In genomic region chr10:43481179-43481578, GRCm38 (mm10) we compare ENCODE assay signal across 11 mouse cellular contexts. TPM values are rescaled to one million over a fixed set of nuclear protein-coding genes. Genes with fewer than 3 reads are reported as not detected.
A peak's percentile ranks its signal among the peaks of the same experiment; 100 is the strongest.
DNase-seq lines count a peak whose midpoint lies in the region; ATAC-seq and TF ChIP-seq lines count a peak whose summit lies in the region.
"Had no signal": no experiment of that assay in that cellular context is flagged by ENCODE, and none has a peak within 500 bp of the region (broad histone marks: within the 10 kb centered on the region; RNA-seq: fewer than 3 reads in every experiment).

No protein-coding gene starts in this region.

- H3K27ac ChIP-seq in kidney, embryonic 16.5 days (ENCODE audit: low read length), result no peak overlapping the region
- H3K27ac ChIP-seq in MEL (ENCODE audit: control insufficient read depth, low read depth, low read length), result no peak overlapping the region
- no peak overlapping the region for H3K27ac ChIP-seq in forebrain, embryonic 12.5 days
- no peak overlapping the region for H3K27ac ChIP-seq in liver, embryonic 14.5 days
- H3K27ac ChIP-seq: embryonic facial prominence, embryonic 12.5 days; intestine, embryonic 15.5 days had no signal

- no peak for DNase-seq in kidney, postnatal 25 days
- peak; percentile 14 for DNase-seq in MEL (ENCODE audit: low read depth, low spot score)
- DNase-seq in liver, embryonic 14.5 days (ENCODE audit: low read depth in 3 of 3, low spot score in 3 of 3), result no peak
- no peak for DNase-seq in T-cell, adult 2 months (ENCODE audit: low spot score)
- DNase-seq in heart, postnatal 10 days, result no peak
- DNase-seq: cerebellum, adult 9-11 months; lung, postnatal 14 days had no signal

- no peak for TF ChIP-seq EP300 in MEL (IDR thresholded peaks at IDR 0.05; ENCODE audit: low read depth in 1 of 2, low read length in 2 of 2)
- TF ChIP-seq EP300 in liver, embryonic 14.5 days (IDR thresholded peaks at IDR 0.05; ENCODE audit: low read depth), result no peak

- peaks cover 57% of the 10 kb centered on the region for H3K79me2 ChIP-seq in MEL (ENCODE audit: control insufficient read depth, insufficient read depth, low read length, poor library complexity)

- no peaks in the 10 kb centered on the region for H3K27me3 ChIP-seq in kidney, embryonic 16.5 days (ENCODE audit: insufficient read depth, low read length)
- no peaks in the 10 kb centered on the region for H3K27me3 ChIP-seq in MEL (ENCODE audit: control insufficient read depth in 1 of 2, insufficient read depth in 2 of 2, low read length in 2 of 2)
- no peaks in the 10 kb centered on the region for H3K27me3 ChIP-seq in forebrain, embryonic 12.5 days
- no peaks in the 10 kb centered on the region for H3K27me3 ChIP-seq in liver, embryonic 14.5 days (ENCODE audit: control insufficient read depth, insufficient read depth, low read length)
- H3K27me3 ChIP-seq: embryonic facial prominence, embryonic 12.5 days; intestine, embryonic 15.5 days had no signal

- intact Hi-C loops in heart, postnatal 10 days (cut with DNase I), result no loop called here

- H3K36me3 ChIP-seq in kidney, embryonic 16.5 days (ENCODE audit: insufficient read depth, low read length), result no peaks in the 10 kb centered on the region
- H3K36me3 ChIP-seq in MEL (ENCODE audit: control insufficient read depth in 1 of 2, insufficient read depth in 2 of 2, low read length in 2 of 2), result peaks cover 0 to 15% of the 10 kb centered on the region in 2 experiments; a peak in 2 of 4 replicates
- H3K36me3 ChIP-seq in forebrain, embryonic 12.5 days (replicated peaks), result no peaks in the 10 kb centered on the region
- no peaks in the 10 kb centered on the region for H3K36me3 ChIP-seq in liver, embryonic 14.5 days (replicated peaks; ENCODE audit: control insufficient read depth, insufficient read depth, low read depth)
- H3K36me3 ChIP-seq: embryonic facial prominence, embryonic 12.5 days; intestine, embryonic 15.5 days had no signal

- TF ChIP-seq POLR2A in MEL (IDR thresholded peaks at IDR 0.05; ENCODE audit: control insufficient read depth in 1 of 2, insufficient read depth in 1 of 2, low read depth in 1 of 2, low read length in 2 of 2, poor library complexity in 1 of 2), result no peak

- ATAC-seq in kidney, embryonic 16.5 days (ENCODE audit: low FRiP score, low TSS enrichment), result no peak
- no peak for ATAC-seq in forebrain, embryonic 12.5 days (ENCODE audit: low FRiP score)
- ATAC-seq in liver, embryonic 14.5 days (ENCODE audit: insufficient read depth), result no peak
- ATAC-seq: intestine, embryonic 15.5 days had no signal

- WGBS in kidney, embryonic 16.5 days, result 38% methylated on average over 4 of the region's 4 CpGs
- WGBS in forebrain, embryonic 12.5 days, result 35% methylated on average over 4 of the region's 4 CpGs
- WGBS in liver, embryonic 14.5 days (ENCODE audit: insufficient replicate concordance), result 31% methylated on average over 4 of the region's 4 CpGs

- no peak for TF ChIP-seq RAD21 in MEL (IDR thresholded peaks at IDR 0.05; ENCODE audit: low read depth, low read length)

- no peak for TF ChIP-seq CTCF in MEL (IDR thresholded peaks at IDR 0.05 in 2 of 3, conservative IDR thresholded peaks at IDR 0.05 in 1 of 3; ENCODE audit: control insufficient read depth in 1 of 3, insufficient read depth in 1 of 3, low read depth in 2 of 3, low read length in 3 of 3, poor library complexity in 1 of 3, severe bottlenecking in 1 of 3)
- 0 out of 2 replicates have a peak, but pooled peaks have one; percentile 11 for TF ChIP-seq CTCF in liver, embryonic 14.5 days (IDR thresholded peaks at IDR 0.05; ENCODE audit: low read depth)

- H3K9me3 ChIP-seq in kidney, embryonic 16.5 days (ENCODE audit: low read length), result no peaks in the 10 kb centered on the region
- no peaks in the 10 kb centered on the region for H3K9me3 ChIP-seq in MEL (replicated peaks; ENCODE audit: insufficient read depth, low read length)
- no peaks in the 10 kb centered on the region for H3K9me3 ChIP-seq in forebrain, embryonic 12.5 days
- H3K9me3 ChIP-seq in liver, embryonic 14.5 days (ENCODE audit: control insufficient read depth, low read length), result no peaks in the 10 kb centered on the region
- H3K9me3 ChIP-seq: embryonic facial prominence, embryonic 12.5 days; intestine, embryonic 15.5 days had no signal

- no peak overlapping the region for H3K9ac ChIP-seq in kidney, embryonic 16.5 days (replicated peaks; ENCODE audit: low read length)
- H3K9ac ChIP-seq in MEL (ENCODE audit: control insufficient read depth, low read depth, low read length, poor library complexity, severe bottlenecking), result peak overlapping the region; percentile 17; the same call in 1 of the 2 replicates
- H3K9ac ChIP-seq in forebrain, embryonic 12.5 days, result no peak overlapping the region
- H3K9ac ChIP-seq in liver, embryonic 14.5 days (replicated peaks), result no peak overlapping the region; the same call in 1 of the 2 replicates

- H3K4me1 ChIP-seq in kidney, embryonic 16.5 days (ENCODE audit: insufficient read depth, low read length), result peaks cover 35% of the 10 kb centered on the region
- H3K4me1 ChIP-seq in MEL (ENCODE audit: control insufficient read depth in 1 of 2, insufficient read depth in 2 of 2, low read length in 2 of 2), result peaks cover 5 to 16% of the 10 kb centered on the region in 2 experiments; a peak in 3 of 4 replicates
- peaks cover 52% of the 10 kb centered on the region for H3K4me1 ChIP-seq in forebrain, embryonic 12.5 days
- H3K4me1 ChIP-seq in liver, embryonic 14.5 days (replicated peaks; ENCODE audit: control insufficient read depth in 2 of 2, insufficient read depth in 2 of 2, low read length in 1 of 2), result peaks cover 14 to 28% of the 10 kb centered on the region in 2 experiments

- H3K4me2 ChIP-seq in kidney, embryonic 16.5 days (replicated peaks; ENCODE audit: low read depth, low read length), result 0 out of 2 replicates have a peak overlapping the region, but pooled peaks have one; percentile 88
- peak overlapping the region; percentile 93; the same call in 1 of the 2 replicates for H3K4me2 ChIP-seq in forebrain, embryonic 12.5 days
- H3K4me2 ChIP-seq in liver, embryonic 14.5 days (ENCODE audit: low read depth), result peak overlapping the region; percentile 93

- H3K4me3 ChIP-seq in kidney, embryonic 16.5 days (ENCODE audit: low read length), result no peak overlapping the region
- H3K4me3 ChIP-seq in MEL (ENCODE audit: control insufficient read depth in 1 of 2, insufficient read depth in 1 of 2, low read depth in 2 of 2, low read length in 2 of 2), result no peak overlapping the region
- H3K4me3 ChIP-seq in forebrain, embryonic 12.5 days (replicated peaks), result no peak overlapping the region
- H3K4me3 ChIP-seq in liver, embryonic 14.5 days (ENCODE audit: insufficient read depth in 1 of 2, low read depth in 2 of 2, low read length in 2 of 2), result no peak overlapping the region

TF ChIP-seq in MEL, 35 proteins besides CTCF, POLR2A, EP300 and RAD21 (continues in another document):
- TF ChIP-seq TBP (IDR thresholded peaks at IDR 0.05; ENCODE audit: low read depth, low read length), result no peak
- TF ChIP-seq MXI1 (IDR thresholded peaks at IDR 0.05; ENCODE audit: low read depth, low read length), result no peak
- no peak for TF ChIP-seq MYB (IDR thresholded peaks at IDR 0.05; ENCODE audit: low read depth, low read length)
- TF ChIP-seq MAZ (IDR thresholded peaks at IDR 0.05; ENCODE audit: low read depth, low read length), result no peak
- TF ChIP-seq ZKSCAN1 (IDR thresholded peaks at IDR 0.05; ENCODE audit: low read depth, low read length), result no peak
- no peak for TF ChIP-seq UBTF (IDR thresholded peaks at IDR 0.05; ENCODE audit: borderline replicate concordance, insufficient read depth, low read depth, low read length)
- no peak for TF ChIP-seq USF2 (IDR thresholded peaks at IDR 0.05; ENCODE audit: borderline replicate concordance in 1 of 2, insufficient read depth in 1 of 2, low read depth in 1 of 2, low read length in 2 of 2)
- no peak for TF ChIP-seq RCOR1 (IDR thresholded peaks at IDR 0.05; ENCODE audit: low read depth, low read length)
- TF ChIP-seq MAX (IDR thresholded peaks at IDR 0.05; ENCODE audit: low read length), result no peak
- TF ChIP-seq GATA1 (IDR thresholded peaks at IDR 0.05; ENCODE audit: low read depth, low read length), result no peak
- TF ChIP-seq CHD2 (IDR thresholded peaks at IDR 0.05; ENCODE audit: low read length), result no peak
- TF ChIP-seq SIN3A (IDR thresholded peaks at IDR 0.05; ENCODE audit: low read length), result no peak

RNA-seq across cellular contexts. Expression of gene Bend3, which starts 2.5 kb away (rescaled TPM):
- 4.1 and 6.8 TPM in 2 replicates for polyA plus RNA-seq in kidney, embryonic 16.5 days (2015; fragmentation: Nextera tagmentation; extraction: Ambion mirVana)
- 12.6 and 13.0 TPM in 2 replicates for total RNA-seq in MEL (2012; rRNA removed)
- 10 to 100 TPM; 18.7 to 32.8 TPM for polyA plus RNA-seq in MEL (2012; ENCODE audit: insufficient read depth in 1 of 2, insufficient read length in 2 of 2, low read depth in 1 of 2, low replicate concordance in 2 of 2, missing spikeins in 1 of 2)
- polyA plus RNA-seq in forebrain, embryonic 12.5 days (2016; fragmentation: Nextera tagmentation; extraction: Ambion mirVana), result 6.3 and 7.5 TPM in 2 replicates
- polyA plus RNA-seq in liver, embryonic 14.5 days (2012; rRNA removed), result 2.0 and 2.1 TPM in 2 replicates
- 1.2 and 1.3 TPM in 2 replicates for polyA plus RNA-seq in liver, embryonic 14.5 days (2014; fragmentation: Nextera tagmentation; extraction: Ambion mirVana)
- total RNA-seq in heart, postnatal 10 days (2021), result 10 to 100 TPM in 1 of 2 experiments, 1 to 10 TPM in 1; 8.7 to 11.0 TPM

RNA-seq across cellular contexts. Expression of gene Gm9803, which starts 42.7 kb away (rescaled TPM):
- polyA plus RNA-seq in kidney, embryonic 16.5 days (2015; fragmentation: Nextera tagmentation; extraction: Ambion mirVana), result 13.8 and 28.9 TPM in 2 replicates
- total RNA-seq in MEL (2012; rRNA removed), result 10.1 and 18.7 TPM in 2 replicates
- polyA plus RNA-seq in MEL (2012; ENCODE audit: insufficient read depth in 1 of 2, insufficient read length in 2 of 2, low read depth in 1 of 2, low replicate concordance in 2 of 2, missing spikeins in 1 of 2), result 100 to 1,000 TPM in 1 of 2 experiments, not detected in 1; 137 TPM
- 14.1 and 17.0 TPM in 2 replicates for polyA plus RNA-seq in forebrain, embryonic 12.5 days (2016; fragmentation: Nextera tagmentation; extraction: Ambion mirVana)
- polyA plus RNA-seq in liver, embryonic 14.5 days (2012; rRNA removed), result 12.3 and 14.7 TPM in 2 replicates
- polyA plus RNA-seq in liver, embryonic 14.5 days (2014; fragmentation: Nextera tagmentation; extraction: Ambion mirVana), result 8.5 and 10.0 TPM in 2 replicates
- 10 to 100 TPM in 1 of 2 experiments, 1 to 10 TPM in 1; 5.0 to 12.9 TPM for total RNA-seq in heart, postnatal 10 days (2021)

RNA-seq across cellular contexts. Expression of gene 1700021F05Rik, which starts 59.6 kb away (rescaled TPM):
- polyA plus RNA-seq in kidney, embryonic 16.5 days (2015; fragmentation: Nextera tagmentation; extraction: Ambion mirVana), result 75.0 and 78.4 TPM in 2 replicates
- total RNA-seq in MEL (2012; rRNA removed), result 62.3 and 66.5 TPM in 2 replicates
- 10 to 100 TPM in 1 of 2 experiments, not detected in 1; 93.8 TPM for polyA plus RNA-seq in MEL (2012; ENCODE audit: insufficient read depth in 1 of 2, insufficient read length in 2 of 2, low read depth in 1 of 2, low replicate concordance in 2 of 2, missing spikeins in 1 of 2)
- 60.8 and 63.4 TPM in 2 replicates for polyA plus RNA-seq in forebrain, embryonic 12.5 days (2016; fragmentation: Nextera tagmentation; extraction: Ambion mirVana)
- 5.2 and 11.6 TPM in 2 replicates for polyA plus RNA-seq in liver, embryonic 14.5 days (2012; rRNA removed)
- polyA plus RNA-seq in liver, embryonic 14.5 days (2014; fragmentation: Nextera tagmentation; extraction: Ambion mirVana), result 30.7 TPM in 2 replicates
- 10 to 100 TPM; 91.6 to 94.8 TPM for total RNA-seq in heart, postnatal 10 days (2021)
